Mouse (Mus musculus): ENCODE results near the gene Herc6.

GRCm38 (mm10) chr6:57607999-57608398, 27.2 kb downstream of the Herc6 start:
- TF ChIP-seq POLR2A (IDR thresholded peaks at IDR 0.05; ENCODE audit: borderline replicate concordance, extremely low read depth, insufficient read depth, insufficient read length, poor library complexity, severe bottlenecking) (no peak), CTCF (IDR thresholded peaks at IDR 0.05; ENCODE audit: borderline replicate concordance, extremely low read depth, insufficient read depth, insufficient read length) (no peak)
